Mouse (Mus musculus): ENCODE results near the gene Poc1b. TPM values are rescaled to one million over a fixed set of nuclear protein-coding genes. Genes with fewer than 3 reads are reported as not detected.

The Poc1b gene
- polyA plus RNA-seq, 1 experiment = 11.4 TPM

- Histone ChIP-seq H3K27me3 (ENCODE audit: control insufficient read depth, insufficient read depth, low read length) (no peaks in the 10 kb centered on the region), H3K36me3 (ENCODE audit: control insufficient read depth, insufficient read depth, low read length) (no peaks in the 10 kb centered on the region), H3K4me1 (replicated peaks; ENCODE audit: control insufficient read depth, insufficient read depth, low read length) (peaks cover 7% of the 10 kb centered on the region; the same call in 1 of the 2 replicates), H3K4me3 (ENCODE audit: control insufficient read depth, insufficient read depth, low read length) (no peak overlapping the region), H3K27ac (ENCODE audit: control insufficient read depth, insufficient read depth, low read length) (no peak overlapping the region)
- DNase-seq = peak; percentile 56
- TF ChIP-seq CTCF (IDR thresholded peaks at IDR 0.05; ENCODE audit: borderline replicate concordance, control insufficient read depth, extremely low read depth, insufficient read depth, low read length, poor library complexity) (no peak), POLR2A (IDR thresholded peaks at IDR 0.05; ENCODE audit: control insufficient read depth, extremely low read depth, insufficient read depth, low read length, poor library complexity) (no peak)
- WGBS = 50% methylated on average over 8 of the region's 8 CpGs
These were observed 55.2 kb downstream of the Poc1b start for GRCm38 (mm10) chr10:99161987-99162582.

GRCm38 (mm10) chr10:99163002-99163401, 56.2 kb downstream of the Poc1b start:
- WGBS = 93% methylated on average over 5 of the region's 5 CpGs
- Histone ChIP-seq H3K4me3 (ENCODE audit: control insufficient read depth, insufficient read depth, low read length) (no peak overlapping the region), H3K36me3 (ENCODE audit: control insufficient read depth, insufficient read depth, low read length) (no peaks in the 10 kb centered on the region)

GRCm38 (mm10) chr10:99164871-99165477, 58.1 kb downstream of the Poc1b start:
- Histone ChIP-seq H3K4me1 (replicated peaks; ENCODE audit: control insufficient read depth, insufficient read depth, low read length) (peaks cover 13% of the 10 kb centered on the region), H3K4me3 (ENCODE audit: control insufficient read depth, insufficient read depth, low read length) (no peak overlapping the region), H3K27ac (ENCODE audit: control insufficient read depth, insufficient read depth, low read length) (no peak overlapping the region), H3K27me3 (ENCODE audit: control insufficient read depth, insufficient read depth, low read length) (no peaks in the 10 kb centered on the region), H3K36me3 (ENCODE audit: control insufficient read depth, insufficient read depth, low read length) (no peaks in the 10 kb centered on the region)
- 39% methylated on average over 13 of the region's 13 CpGs for WGBS
- peak; percentile 54 for DNase-seq
- TF ChIP-seq CTCF (IDR thresholded peaks at IDR 0.05; ENCODE audit: borderline replicate concordance, control insufficient read depth, extremely low read depth, insufficient read depth, low read length, poor library complexity) = no peak
- TF ChIP-seq POLR2A (IDR thresholded peaks at IDR 0.05; ENCODE audit: control insufficient read depth, extremely low read depth, insufficient read depth, low read length, poor library complexity) = no peak

More at GRCm38 (mm10) chr10:99163002-99163401, 56.2 kb downstream of the Poc1b start:
- no peak for DNase-seq
- Histone ChIP-seq H3K27me3 (ENCODE audit: control insufficient read depth, insufficient read depth, low read length) (no peaks in the 10 kb centered on the region), H3K27ac (ENCODE audit: control insufficient read depth, insufficient read depth, low read length) (no peak overlapping the region), H3K4me1 (replicated peaks; ENCODE audit: control insufficient read depth, insufficient read depth, low read length) (peaks cover 7% of the 10 kb centered on the region; the same call in 1 of the 2 replicates)
- TF ChIP-seq POLR2A (IDR thresholded peaks at IDR 0.05; ENCODE audit: control insufficient read depth, extremely low read depth, insufficient read depth, low read length, poor library complexity) (no peak), CTCF (IDR thresholded peaks at IDR 0.05; ENCODE audit: borderline replicate concordance, control insufficient read depth, extremely low read depth, insufficient read depth, low read length, poor library complexity) (no peak)

DNA sequence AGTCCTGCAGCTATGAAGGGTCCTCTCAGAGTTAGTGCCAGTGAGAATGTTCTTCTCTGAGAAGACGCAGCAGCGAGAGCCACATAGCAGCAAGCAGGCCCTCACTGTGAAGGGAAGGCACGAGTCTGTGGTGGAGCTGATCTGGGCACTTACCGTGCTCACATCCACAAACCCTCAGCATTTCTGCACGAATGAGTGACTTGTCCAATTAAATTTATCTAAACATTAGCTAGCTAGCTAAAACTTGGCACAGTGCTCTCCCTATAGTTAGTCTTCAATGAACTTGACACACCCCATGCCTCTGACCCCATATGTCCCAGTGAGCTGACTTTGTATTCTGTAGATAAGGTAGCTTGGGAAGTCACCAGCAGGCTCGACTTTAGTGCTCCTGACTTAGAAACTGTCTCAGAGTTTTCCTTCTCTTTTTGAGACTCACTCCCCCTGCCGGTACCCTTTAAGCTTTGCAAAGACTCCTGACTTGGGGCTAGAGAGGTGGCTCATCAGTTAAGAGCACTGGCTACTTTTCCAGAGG, 59.0 kb downstream of the Poc1b start:
- H3K4me1 ChIP-seq (replicated peaks; ENCODE audit: control insufficient read depth, insufficient read depth, low read length) = peaks cover 13% of the 10 kb centered on the region
- H3K36me3 ChIP-seq (ENCODE audit: control insufficient read depth, insufficient read depth, low read length) = no peaks in the 10 kb centered on the region
- DNase-seq = no peak
- WGBS = 81% methylated on average over 7 of the region's 7 CpGs
- no peak for TF ChIP-seq POLR2A (IDR thresholded peaks at IDR 0.05; ENCODE audit: control insufficient read depth, extremely low read depth, insufficient read depth, low read length, poor library complexity)
- TF ChIP-seq CTCF (IDR thresholded peaks at IDR 0.05; ENCODE audit: borderline replicate concordance, control insufficient read depth, extremely low read depth, insufficient read depth, low read length, poor library complexity) = no peak
- no peaks in the 10 kb centered on the region for H3K27me3 ChIP-seq (ENCODE audit: control insufficient read depth, insufficient read depth, low read length)
- H3K27ac ChIP-seq (ENCODE audit: control insufficient read depth, insufficient read depth, low read length) = no peak overlapping the region
- H3K4me3 ChIP-seq (ENCODE audit: control insufficient read depth, insufficient read depth, low read length) = no peak overlapping the region

DNA sequence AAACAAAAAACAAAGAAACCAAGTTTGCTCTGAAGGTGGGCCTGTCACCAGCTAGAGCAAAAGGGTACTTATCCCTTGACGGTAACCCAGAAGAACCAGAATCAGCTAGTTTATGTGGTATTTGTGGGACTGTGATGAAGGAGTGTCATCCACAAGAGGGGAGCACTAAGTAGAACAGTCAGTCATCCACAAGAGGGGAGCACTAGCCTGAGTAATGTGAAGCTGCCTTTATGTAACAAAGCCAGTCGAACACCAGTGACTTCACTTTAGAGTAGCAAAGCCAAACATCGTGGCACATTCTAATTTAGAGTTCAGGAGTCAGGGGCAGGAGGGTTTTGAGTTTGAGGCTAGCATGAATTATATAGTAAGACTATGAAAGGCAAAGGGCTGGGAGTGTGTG, 59.6 kb downstream of the Poc1b start:
- TF ChIP-seq POLR2A (IDR thresholded peaks at IDR 0.05; ENCODE audit: control insufficient read depth, extremely low read depth, insufficient read depth, low read length, poor library complexity) (no peak), CTCF (IDR thresholded peaks at IDR 0.05; ENCODE audit: borderline replicate concordance, control insufficient read depth, extremely low read depth, insufficient read depth, low read length, poor library complexity) (no peak)
- no peaks in the 10 kb centered on the region for H3K27me3 ChIP-seq (ENCODE audit: control insufficient read depth, insufficient read depth, low read length)
- H3K4me3 ChIP-seq (ENCODE audit: control insufficient read depth, insufficient read depth, low read length) = no peak overlapping the region
- H3K4me1 ChIP-seq (replicated peaks; ENCODE audit: control insufficient read depth, insufficient read depth, low read length) = peaks cover 18% of the 10 kb centered on the region
- H3K36me3 ChIP-seq (ENCODE audit: control insufficient read depth, insufficient read depth, low read length) = no peaks in the 10 kb centered on the region
- no peak for DNase-seq
- H3K27ac ChIP-seq (ENCODE audit: control insufficient read depth, insufficient read depth, low read length) = no peak overlapping the region
- WGBS = 68% methylated on average over 3 of the region's 3 CpGs

- TF ChIP-seq POLR2A (IDR thresholded peaks at IDR 0.05; ENCODE audit: control insufficient read depth, extremely low read depth, insufficient read depth, low read length, poor library complexity) (no peak), CTCF (IDR thresholded peaks at IDR 0.05; ENCODE audit: borderline replicate concordance, control insufficient read depth, extremely low read depth, insufficient read depth, low read length, poor library complexity) (no peak)
- Histone ChIP-seq H3K27me3 (ENCODE audit: control insufficient read depth, insufficient read depth, low read length) (no peaks in the 10 kb centered on the region), H3K4me1 (replicated peaks; ENCODE audit: control insufficient read depth, insufficient read depth, low read length) (peaks cover 24% of the 10 kb centered on the region), H3K27ac (ENCODE audit: control insufficient read depth, insufficient read depth, low read length) (no peak overlapping the region), H3K36me3 (ENCODE audit: control insufficient read depth, insufficient read depth, low read length) (no peaks in the 10 kb centered on the region), H3K4me3 (ENCODE audit: control insufficient read depth, insufficient read depth, low read length) (no peak overlapping the region)
- DNase-seq = peak; percentile 27
- WGBS = 82% methylated on average over 6 of the region's 6 CpGs
These were observed 61.6 kb downstream of the Poc1b start for GRCm38 (mm10) chr10:99168404-99168803.

Measured in thymus, adult 2 months (tissue).